Mouse (Mus musculus): ENCODE measurements around the gene Psma6. TPM values are rescaled to one million over a fixed set of nuclear protein-coding genes. Genes with fewer than 3 reads are reported as not detected.
"Not testable (repeated sequence)": the region's sequence is repeated elsewhere in the genome, so short reads cannot be mapped to it uniquely, and the experiment has no call there.

The Psma6 gene
- total RNA-seq, 2 experiments from 2014 or later, result 213 to 225 TPM

DNA sequence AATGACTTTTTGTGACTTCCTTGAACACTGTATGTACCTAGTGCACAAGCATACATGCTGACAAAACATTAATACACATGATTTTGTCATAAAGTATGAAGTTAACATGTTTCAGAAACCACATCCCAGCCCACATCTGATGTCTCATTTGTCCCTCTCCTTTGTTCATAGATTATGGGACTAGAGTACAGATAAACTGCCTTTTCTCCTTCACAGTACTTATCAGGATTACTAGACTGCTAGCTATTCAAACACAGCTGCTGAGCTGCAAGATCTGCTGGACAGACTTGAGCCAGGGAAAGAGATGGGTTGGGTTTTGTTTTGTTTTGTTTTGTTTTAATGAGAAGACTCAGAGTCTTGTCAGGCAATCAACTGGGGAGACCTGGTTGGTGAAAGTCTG, 8.1 kb downstream of the Psma6 start:
- no peak for DNase-seq

GRCm38 (mm10) chr12:55392733-55393577, 8.9 kb downstream of the Psma6 start:
- no peak for DNase-seq

DNA sequence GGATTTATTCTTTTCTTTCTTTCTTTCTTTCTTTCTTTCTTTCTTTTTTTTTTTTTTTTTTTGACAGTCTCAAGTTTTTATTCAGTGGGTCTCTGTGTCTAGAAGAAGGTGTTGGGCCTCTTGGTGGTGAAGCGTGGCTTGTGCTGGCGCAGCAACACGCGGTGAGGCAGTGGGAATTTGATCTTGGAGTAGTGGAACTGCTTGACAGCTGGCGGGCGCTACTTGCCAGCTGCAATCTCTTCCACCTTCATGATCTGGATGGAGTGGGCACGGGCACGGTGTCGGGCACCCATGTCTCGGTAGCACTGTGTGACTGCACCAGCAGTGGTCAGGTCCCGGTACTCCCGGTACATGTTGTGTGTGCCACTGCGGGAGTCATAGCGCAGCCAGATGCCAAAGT, 11.6 kb downstream of the Psma6 start:
- DNase-seq, result not testable (repeated sequence)

GRCm38 (mm10) chr12:55396536-55396935, 12.5 kb downstream of the Psma6 start:
- no peak for DNase-seq

DNA sequence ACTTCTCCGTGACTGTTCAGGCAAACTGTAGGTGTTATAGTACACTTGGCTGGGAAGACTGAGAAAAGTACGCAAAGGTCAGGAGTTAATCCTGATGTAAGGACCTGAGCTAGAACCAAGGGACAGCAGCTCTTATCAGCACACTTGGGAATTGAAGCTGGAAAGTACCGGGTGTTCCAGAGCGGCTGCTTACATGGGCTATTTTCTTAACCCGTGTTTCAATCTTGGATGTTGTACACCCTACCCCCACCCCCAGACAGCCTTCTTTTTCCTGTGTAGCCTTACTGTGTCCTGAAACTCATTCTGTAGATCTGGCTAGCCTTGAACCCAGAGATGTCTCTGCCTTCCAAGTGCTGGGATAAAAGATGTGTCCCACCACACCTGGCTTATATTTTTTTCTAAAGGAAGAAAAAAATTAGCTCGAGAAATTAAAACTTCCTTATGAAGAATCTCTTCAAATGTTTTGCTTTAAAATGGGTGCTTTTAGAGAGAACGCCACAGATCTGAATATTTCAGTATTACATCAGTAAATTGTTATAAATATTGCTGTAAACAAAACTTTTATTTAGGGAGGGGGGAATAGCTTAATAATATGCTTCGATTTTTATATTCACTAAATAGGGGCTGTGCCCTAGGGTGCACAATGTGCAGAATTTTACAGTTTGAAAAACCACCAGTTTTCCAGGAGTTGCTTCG, 13.7 kb downstream of the Psma6 start:
- DNase-seq, result no peak

DNA sequence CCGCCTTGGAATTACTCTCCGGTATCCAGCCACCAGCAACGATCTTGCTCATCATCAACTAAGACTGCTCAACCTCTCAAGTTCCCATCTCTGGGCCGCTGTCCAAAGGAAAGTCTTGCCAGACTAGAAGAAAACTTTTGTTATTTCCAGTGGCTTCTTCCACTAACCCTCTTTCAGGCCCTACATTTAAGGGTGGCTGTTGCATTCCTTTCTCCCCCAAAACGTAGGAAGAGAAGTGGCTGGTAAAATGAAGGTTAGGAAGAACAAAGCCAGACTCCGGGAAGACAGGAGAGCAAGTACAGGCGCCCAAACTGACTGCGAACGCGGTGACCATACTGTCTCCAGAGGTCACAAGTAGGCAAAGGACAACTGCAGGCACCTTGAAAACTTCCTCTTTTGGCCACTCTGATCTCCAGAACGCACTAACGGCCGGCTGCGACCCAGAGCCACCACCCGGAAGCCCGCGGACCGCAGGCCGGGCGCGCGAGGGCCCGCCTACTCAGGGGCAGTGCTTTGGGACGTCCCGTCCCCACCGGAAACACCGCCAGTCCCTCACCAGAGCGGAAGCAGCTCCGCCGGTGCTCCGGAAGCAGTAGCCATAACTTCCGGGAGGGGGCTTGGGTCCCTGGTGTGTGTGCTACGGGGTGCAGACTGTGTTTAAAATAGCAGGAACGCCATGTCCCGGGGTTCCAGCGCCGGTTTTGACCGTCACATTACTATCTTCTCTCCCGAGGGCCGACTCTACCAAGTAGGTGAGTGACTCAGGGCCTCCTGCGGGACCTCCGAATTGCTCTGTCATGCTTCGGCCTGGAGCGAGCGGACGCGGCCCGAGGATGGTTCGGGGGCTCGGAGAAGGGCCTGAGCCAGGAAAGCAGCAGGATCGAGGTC, 14.5 kb downstream of the Psma6 start:
- DNase-seq, result peak; percentile 89

DNA sequence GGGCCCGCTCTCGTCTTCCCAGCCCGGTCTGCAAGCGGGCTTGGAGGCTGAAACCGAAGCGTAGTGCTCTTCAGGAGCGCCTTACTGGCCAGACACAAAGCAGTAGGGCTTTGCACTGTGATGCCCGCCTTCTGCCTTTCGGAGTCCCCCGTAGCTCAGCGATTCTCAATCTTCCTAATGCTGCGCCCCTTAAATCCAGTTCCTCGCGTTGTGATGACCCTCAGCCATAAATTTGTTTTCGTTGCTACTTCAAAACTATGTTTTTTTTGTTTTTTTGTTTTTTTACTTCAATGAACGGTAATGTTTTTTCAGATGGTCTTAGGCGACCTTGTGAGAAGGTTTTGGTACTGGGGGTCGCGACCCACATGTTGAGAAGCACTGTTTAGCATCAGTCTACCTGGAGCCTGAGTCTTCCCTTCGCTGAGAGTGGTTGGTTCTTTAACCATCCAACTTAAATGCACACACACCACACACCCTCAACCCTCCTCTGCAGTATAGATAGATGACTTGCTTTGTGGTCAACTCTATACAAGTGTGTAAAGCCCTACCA, 15.2 kb downstream of the Psma6 start:
- DNase-seq, result no peak

DNA sequence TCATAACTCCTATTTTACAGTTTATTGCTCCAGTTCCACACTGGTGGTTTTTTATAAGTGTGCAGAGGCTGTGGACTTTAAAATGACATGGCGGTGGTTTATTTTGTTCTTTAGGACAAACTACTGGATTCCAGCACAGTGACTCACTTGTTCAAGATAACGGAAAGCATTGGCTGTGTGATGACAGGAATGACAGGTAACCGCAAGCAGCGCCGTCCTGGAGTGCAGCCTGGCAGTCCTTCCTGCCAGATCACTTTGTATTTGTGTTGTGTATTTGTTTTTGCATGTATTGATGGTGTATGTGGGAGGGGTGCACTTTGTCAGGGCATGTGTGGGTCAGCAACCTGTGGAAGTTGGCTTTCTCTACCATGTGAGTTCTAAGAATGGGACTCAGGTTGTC, 23.9 kb downstream of the Psma6 start:
- DNase-seq, result no peak

GRCm38 (mm10) chr12:55415255-55415654, 31.2 kb downstream of the Psma6 start:
- DNase-seq, result no peak

DNA sequence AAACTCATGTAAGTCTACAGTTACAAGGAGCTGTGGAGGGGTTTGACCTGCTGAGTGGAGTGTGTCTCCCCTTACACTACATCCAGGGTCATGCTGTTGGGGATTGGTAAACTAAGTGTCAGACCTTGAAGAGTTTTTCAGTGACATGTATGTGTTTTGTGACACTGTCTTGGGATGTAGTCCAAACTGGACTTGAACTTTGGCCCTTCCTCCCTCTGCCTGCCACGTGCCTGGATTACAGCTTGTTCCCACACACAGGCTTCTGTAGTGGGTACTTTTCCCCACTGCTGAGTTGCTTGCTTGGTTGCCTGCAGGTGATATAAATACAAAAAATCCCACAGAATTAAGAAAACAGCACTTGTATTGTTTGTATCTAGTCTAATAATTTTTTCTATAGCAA, 31.7 kb downstream of the Psma6 start:
- no peak for DNase-seq

DNA sequence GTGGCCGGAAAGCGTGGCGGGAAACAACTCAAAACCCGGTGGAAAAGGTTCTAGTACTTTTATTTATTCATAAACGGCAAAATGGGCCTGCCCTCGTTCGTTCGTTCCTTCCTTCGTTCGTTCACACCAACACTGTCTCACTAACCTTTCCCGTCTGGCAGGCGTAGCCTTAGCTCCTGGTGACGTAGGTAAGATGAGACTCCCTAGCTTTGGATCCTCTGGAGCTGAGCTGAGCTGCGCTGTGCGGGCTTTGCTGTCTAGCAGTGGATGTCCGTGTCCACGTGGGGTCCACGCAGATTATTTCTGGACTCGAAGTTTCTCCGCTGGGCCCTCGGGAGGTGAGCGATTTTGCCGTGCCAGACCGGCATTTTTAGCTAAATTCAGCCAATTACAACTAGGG, 36.2 kb downstream of the Psma6 start:
- no peak for DNase-seq

- no peak for DNase-seq
Observed at GRCm38 (mm10) chr12:55422057-55422456, 38.0 kb downstream of the Psma6 start.

GRCm38 (mm10) chr12:55426300-55426699, 42.3 kb downstream of the Psma6 start:
- DNase-seq, result no peak

GRCm38 (mm10) chr12:55429201-55429600, 45.2 kb downstream of the Psma6 start:
- no peak for DNase-seq

GRCm38 (mm10) chr12:55429956-55430355, 45.9 kb downstream of the Psma6 start:
- DNase-seq, result no peak

GRCm38 (mm10) chr12:55432284-55432919, 48.4 kb downstream of the Psma6 start:
- no peak for DNase-seq

DNA sequence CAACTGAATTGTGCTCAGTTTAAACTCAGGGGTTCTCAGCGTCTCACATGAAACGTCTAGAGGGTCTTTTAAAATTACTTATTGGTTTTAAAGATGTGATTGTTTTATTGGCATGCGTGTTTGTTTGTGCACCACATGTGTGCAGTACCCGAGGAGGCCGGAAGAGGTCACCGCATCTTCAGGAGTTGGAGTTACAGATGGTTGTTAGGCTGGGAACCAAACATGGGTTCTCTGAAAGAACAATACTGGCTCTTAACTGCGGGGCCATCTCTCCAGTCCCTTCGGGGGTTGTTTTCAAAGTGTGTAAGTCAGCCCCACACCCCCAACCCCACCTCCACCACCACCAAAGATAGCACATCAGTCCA, 48.9 kb downstream of the Psma6 start:
- no peak for DNase-seq

DNA sequence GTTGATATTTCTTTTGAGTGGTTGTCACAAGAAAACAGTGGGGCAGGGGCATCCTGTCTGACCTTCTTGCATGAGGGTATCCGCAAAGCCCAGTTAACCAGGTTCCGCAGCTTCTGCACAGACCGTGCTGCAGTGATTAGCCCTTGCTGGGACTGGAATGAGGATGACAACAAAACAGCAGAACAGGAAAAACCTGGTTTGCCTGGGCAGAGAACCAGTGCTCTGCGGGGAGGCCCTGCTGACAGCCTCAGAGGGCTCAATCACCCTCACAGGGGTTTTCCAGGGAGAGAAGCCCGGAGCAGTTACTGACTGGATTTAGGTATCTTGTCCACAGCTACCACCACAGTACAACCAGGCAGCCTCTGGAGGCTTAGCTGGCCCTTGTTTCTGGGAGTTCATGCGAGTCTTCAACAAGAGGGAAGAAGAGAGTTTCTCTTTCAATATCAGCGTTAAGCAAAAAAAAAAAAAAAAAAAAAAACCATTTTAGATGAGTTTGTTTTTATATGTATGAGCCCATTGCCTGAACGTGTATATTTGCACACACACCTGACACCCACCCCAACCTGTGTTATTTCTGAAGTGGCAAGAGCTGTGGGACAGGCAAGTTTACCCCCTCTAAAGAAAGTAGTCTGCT, 49.9 kb downstream of the Psma6 start:
- DNase-seq, result no peak

- DNase-seq, result no peak
Observed at GRCm38 (mm10) chr12:55435080-55435479, 51.1 kb downstream of the Psma6 start.

GRCm38 (mm10) chr12:55437122-55437826, 53.3 kb downstream of the Psma6 start:
- no peak for DNase-seq

DNA sequence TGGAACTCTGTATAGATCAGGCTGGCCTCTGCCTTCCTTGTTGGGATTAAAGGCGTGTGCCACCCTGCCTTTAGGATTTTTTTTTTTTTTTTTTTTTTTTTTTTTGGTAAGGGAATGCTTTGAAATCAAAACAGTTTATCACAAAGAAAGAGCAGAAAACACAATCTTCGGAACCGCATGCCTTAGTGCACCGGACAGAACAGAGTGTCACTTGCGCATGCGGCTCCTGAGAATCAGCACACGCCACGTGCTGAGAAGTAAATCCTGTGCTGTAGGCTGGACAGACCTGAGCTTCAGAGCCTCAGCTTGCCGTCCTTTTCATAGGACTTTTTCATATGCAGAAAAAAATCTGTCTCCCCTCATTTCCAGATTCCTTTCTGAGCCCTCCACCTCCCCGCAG, 54.0 kb downstream of the Psma6 start:
- no peak for DNase-seq
